Mouse (Mus musculus) activated CD4-positive, CD25-positive, alpha-beta regulatory T cell, adult 4 months (primary cell): ENCODE measurements around the gene Thra. TPM values are rescaled to one million over a fixed set of nuclear protein-coding genes. Genes with fewer than 3 reads are reported as not detected.

Source experiments
- ATAC-seq: one replicate; pipeline ENCODE4 v1.8.0; 2017
- polyA plus RNA-seq, 2 experiments: library from polyadenylated mRNA; unstranded; fragments of 100-300 nt; shearing (Covaris generic); gene quantifications; one replicate each; pipeline ENCODE4 v1.2.1; 2017

The Thra gene
- polyA plus RNA-seq, 2 experiments from 2014 or later = 1.4 to 3.5 TPM

GRCm38 (mm10) chr11:98781851-98782512 is 41.5 kb downstream of the Thra start:
- ATAC-seq = no peak

- ATAC-seq = peak; percentile 16
Observed at GRCm38 (mm10) chr11:98782651-98783235, 42.3 kb downstream of the Thra start.

GRCm38 (mm10) chr11:98783236-98783696 is 42.8 kb downstream of the Thra start:
- ATAC-seq = peak; percentile 61

- ATAC-seq = no peak
Observed at GRCm38 (mm10) chr11:98784139-98784538, 43.7 kb downstream of the Thra start.

GRCm38 (mm10) chr11:98785214-98785613 is 44.8 kb downstream of the Thra start:
- no peak for ATAC-seq

- ATAC-seq = no peak
Observed at GRCm38 (mm10) chr11:98785772-98786281, 45.4 kb downstream of the Thra start.

GRCm38 (mm10) chr11:98786359-98787214 is 46.1 kb downstream of the Thra start:
- peak; percentile 41 for ATAC-seq

GRCm38 (mm10) chr11:98787229-98787628 is 46.8 kb downstream of the Thra start:
- no peak for ATAC-seq

- no peak for ATAC-seq
Observed at GRCm38 (mm10) chr11:98787691-98788090, 47.3 kb downstream of the Thra start.

- no peak for ATAC-seq
Observed at GRCm38 (mm10) chr11:98788139-98788538, 47.7 kb downstream of the Thra start.

- peak; percentile 89 for ATAC-seq
Observed at GRCm38 (mm10) chr11:98788550-98789218, 48.2 kb downstream of the Thra start.

GRCm38 (mm10) chr11:98789219-98789807 is 48.9 kb downstream of the Thra start:
- peak; percentile 5 for ATAC-seq

GRCm38 (mm10) chr11:98789824-98790223 is 49.4 kb downstream of the Thra start:
- ATAC-seq = no peak

- ATAC-seq = no peak
Observed at GRCm38 (mm10) chr11:98790631-98791205, 50.3 kb downstream of the Thra start.

GRCm38 (mm10) chr11:98791448-98791847 is 51.0 kb downstream of the Thra start:
- ATAC-seq = no peak

- no peak for ATAC-seq
Observed at GRCm38 (mm10) chr11:98792081-98792480, 51.6 kb downstream of the Thra start.

- peak; percentile 34 for ATAC-seq
Observed at GRCm38 (mm10) chr11:98794469-98795014, 54.1 kb downstream of the Thra start.

- ATAC-seq = peak; percentile 46
Observed at GRCm38 (mm10) chr11:98795015-98795713, 54.7 kb downstream of the Thra start, which contains the start of gene Msl1. Msl1 (plus strand) TSS chr11:98795516.

- no peak for ATAC-seq
Observed at GRCm38 (mm10) chr11:98795714-98796514, 55.5 kb downstream of the Thra start.
